Mouse (Mus musculus) thymus, postnatal 25 days (tissue): ENCODE measurements around the gene Rpa2.
A peak's percentile ranks its signal among the peaks of the same experiment; 100 is the strongest.
"Not testable (repeated sequence)": the region's sequence is repeated elsewhere in the genome, so short reads cannot be mapped to it uniquely, and the experiment has no call there.

ENCODE experiments used
- DNase-seq: peaks from one replicate; pipeline ENCODE4 v3.0.0; 2022

Gene Rpa2

DNA sequence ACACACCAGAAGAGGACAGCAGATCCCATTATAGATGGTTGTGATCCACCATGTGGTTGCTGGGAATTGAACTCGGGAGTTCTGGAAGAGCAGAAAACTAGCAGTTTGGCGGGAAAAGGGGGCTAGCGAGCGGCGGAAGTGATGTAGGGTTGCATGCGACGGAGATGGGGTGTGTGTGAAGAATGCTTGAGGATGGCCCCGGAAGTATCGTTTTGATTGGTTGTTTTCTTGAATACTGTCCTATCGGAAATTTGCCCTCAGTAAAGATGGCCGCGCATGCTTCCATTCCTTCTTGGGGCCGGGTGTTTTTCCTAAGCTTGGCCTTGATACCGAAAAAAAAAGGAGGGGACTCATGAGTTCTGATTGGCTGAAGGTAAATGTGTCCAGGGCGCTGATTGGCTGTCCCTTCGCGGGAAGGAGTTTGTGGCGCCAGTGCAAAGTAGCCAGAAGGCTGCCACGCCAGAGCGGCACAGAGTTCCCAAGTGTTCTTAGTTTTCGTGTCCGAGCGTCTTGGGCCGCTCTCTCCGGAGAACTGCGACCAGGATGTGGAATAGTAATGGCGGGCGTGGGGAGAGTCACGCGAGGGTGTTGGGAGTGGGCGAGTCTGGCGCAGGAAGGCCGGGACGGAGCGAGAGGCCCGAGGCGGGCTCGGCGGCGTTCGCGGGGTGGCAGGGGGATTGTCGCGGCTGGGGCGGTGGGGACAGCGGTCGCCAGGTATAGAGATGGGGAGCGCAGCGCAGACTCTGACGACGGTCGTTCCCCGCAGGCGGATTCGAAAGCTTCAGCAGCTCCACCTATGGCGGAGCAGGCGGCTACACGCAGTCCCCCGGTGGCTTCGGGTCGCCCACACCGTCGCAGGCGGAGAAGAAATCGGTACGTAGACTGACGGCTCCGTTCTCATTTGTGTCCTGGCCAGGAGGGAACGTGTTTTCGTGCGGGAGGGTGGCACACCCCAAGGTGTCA, at the start of gene Rpa2:
TSS of gene Rpa2 (plus strand) at position 419 of the 963 bp plus-strand sequence.
- DNase-seq: peak; percentile 98

DNA sequence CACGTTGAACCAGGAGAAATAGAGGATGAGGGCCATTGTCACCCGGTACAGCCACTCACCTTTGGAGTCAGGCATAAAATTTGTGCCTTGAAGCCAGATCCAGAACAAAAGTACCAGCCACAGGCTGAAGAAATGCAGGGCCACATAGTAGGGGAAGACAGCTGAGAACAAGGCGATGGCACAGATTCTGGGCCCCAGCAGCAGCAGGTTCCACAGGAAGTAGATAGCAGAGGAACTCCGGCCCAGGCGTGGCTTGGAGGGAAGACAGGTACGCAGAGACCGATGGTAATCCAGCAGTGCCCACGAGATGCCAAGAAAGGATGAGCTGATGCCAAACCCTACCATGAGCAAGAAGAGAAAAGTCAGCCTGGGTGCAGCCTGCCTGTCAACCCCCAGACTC, 39.9 kb upstream of the Rpa2 start:
- no peak for DNase-seq

DNA sequence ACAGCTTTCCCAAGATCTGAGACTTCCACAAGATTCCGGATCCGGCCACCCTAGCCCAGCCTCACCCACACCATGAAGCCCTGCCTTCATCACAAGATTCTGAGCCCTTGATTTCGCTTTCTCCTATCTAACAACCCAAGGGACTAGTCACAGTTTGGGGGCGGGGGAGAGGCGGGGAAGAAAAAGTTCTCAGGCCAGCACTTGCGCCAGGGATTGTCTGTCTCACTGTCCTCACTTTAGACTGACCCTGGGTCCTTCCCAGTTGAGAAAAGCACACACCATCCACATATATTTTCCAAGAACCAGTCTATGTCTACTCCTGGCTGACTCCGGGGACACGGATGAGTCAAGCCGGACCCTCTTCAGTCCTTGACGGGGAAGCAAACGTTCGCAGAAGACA, 36.5 kb upstream of the Rpa2 start:
- no peak for DNase-seq

DNA sequence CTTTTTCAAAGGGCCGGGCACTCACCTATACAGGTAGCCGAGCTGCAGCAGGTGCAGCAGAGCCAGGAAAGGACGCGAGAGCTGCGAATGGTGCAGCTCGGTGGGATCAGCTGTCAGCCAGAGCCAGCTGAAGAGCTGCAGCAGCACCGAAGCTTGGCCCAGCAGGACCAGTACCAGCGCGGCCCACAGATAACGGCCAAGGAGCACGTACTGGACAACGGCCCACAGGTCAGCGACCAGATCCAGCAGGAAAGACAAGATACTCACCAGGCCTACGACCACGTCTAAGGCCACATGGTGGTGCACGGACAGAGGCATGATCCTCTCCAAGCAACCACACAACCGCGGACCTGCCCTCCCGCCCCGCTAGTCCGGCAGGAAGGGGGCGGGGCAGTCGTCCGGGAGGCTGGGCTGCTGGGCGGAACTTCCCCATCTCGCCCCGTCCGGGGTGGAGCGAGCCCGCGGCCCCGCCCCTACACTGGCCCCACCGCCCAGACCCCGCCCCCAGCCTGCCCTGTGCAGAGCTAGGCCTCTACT, 35.9 kb upstream of the Rpa2 start, which contains the start of gene Xkr8:
TSS of gene Xkr8 (minus strand) at position 399 of the 537 bp plus-strand sequence.
- DNase-seq: peak; percentile 89

DNA sequence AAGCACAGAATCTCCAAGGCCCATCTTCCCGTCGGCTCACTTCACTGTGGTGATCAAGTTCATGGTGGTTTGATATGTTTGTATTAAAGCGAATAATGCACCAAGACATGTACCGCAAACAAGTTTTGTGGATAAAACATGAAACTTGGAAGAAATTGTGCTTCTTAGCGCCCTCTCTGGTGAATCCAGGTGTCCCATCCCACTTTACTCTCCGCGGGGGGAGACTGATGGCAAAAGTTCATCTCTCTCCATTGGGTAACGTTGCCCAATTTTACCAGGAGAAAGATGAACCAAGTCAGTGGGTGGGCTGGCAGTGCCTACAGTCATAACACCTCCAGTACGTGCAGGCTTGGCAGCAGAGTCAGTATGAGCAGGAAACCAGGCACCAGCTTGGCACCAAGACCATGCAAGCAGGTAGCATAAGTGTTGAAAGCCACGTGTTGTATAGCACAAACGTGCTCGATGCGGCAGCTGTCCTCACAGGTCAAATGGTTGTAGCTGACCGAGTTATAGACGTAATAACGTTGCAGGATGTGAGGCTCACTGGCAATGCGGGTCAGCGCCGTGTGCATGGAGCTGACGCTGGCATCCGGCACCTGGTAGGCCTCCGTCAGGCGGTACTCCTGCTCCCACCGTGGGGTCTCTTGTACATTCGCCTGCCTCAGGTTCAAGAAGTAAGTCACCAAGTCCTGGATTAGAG, 34.9 kb upstream of the Rpa2 start:
- DNase-seq: no peak

DNA sequence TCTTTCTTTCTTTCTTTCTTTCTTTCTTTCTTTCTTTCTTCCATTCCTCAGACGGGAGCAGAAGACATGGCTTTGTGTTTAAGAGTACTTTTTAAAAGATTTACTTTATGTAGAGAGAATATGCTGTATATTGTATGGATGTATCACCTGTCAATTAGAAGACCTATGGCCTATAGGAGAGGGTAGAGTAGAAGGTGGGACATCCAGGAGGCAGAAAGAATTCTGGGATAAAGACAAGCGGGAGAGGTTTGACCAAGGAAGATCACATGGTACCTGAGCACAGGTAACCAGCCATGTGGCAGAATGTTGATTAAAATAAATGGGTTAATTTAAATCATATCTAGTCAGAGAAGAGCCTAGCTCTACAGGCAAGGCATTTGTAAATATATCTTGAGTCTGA, 33.4 kb upstream of the Rpa2 start:
- DNase-seq: no peak

DNA sequence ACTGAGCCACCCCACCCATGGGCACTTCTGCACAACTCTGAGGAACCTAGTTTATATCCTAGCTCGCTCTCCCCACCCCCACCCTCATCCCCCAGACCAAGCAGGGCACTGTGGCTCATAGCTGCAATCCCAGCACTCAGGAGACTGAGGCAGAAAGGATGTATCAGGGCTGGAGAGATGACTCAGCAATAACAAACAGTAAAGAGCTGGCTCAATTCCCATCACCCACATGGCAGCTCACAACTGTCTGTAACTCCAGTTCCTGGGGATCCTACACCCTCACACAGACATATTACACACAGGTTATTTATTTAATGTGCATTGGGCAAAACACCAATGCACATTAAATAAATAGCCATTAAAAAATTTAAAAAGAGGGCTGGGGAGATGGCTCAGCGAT, 32.7 kb upstream of the Rpa2 start:
- no peak for DNase-seq

DNA sequence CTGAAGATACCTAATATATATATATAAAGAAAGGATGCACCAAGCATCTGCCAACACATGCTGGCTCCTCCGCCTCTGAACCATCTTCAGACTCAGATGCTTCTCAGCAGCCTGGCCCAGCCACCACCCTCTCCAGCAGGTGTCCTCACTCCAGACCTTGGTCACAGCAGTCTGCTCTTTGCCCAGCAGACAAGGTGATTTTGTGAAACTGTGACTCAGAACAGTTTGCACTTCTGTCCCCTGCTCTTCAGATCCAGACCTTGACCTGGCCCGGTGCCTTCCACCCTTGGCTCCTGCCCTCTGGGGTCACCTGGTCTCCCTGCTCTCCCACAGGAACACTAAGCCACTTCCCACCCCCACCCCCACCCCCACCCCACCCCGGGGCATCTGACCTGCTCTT, 32.2 kb upstream of the Rpa2 start:
- DNase-seq: no peak

DNA sequence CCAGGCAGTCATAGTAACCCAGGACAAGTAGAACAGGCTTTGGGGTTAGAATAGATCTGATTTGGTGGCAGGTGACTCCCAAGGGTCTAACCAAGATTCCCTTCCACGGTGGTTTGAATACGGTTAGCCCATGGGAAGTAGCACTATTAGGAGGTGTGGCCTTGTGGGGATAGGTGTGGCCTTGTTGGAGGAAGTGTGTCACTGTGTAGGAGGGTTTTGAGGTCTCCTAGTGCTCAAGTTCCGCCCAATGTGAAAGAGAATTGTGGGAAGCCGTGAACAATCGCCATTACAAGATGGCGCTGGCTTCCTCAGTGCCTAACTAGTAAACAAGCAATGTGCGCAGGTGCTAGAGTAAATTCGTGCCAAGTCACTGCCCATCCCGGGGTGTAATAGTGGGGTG, 31.0 kb upstream of the Rpa2 start:
- DNase-seq: not testable (repeated sequence)

DNA sequence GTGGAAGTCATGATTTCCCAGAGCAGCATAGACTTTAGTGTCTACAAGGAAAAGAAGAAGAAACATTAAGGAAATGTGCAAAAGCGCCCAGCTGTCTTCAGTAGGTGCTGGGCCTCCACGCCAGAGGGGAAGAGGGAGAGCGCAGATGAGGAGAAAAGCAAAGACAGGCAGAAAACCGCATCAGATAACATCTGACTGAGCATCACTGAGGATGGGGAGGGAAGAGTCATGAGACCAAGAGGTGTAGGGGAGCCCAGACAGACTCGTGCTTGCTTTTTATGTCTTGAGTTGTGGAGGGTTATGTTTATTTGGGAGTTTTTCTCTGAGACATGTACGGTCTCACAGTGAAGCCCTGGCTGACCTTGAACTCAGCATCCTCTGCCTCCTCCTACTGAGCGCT, 26.6 kb upstream of the Rpa2 start:
- no peak for DNase-seq

DNA sequence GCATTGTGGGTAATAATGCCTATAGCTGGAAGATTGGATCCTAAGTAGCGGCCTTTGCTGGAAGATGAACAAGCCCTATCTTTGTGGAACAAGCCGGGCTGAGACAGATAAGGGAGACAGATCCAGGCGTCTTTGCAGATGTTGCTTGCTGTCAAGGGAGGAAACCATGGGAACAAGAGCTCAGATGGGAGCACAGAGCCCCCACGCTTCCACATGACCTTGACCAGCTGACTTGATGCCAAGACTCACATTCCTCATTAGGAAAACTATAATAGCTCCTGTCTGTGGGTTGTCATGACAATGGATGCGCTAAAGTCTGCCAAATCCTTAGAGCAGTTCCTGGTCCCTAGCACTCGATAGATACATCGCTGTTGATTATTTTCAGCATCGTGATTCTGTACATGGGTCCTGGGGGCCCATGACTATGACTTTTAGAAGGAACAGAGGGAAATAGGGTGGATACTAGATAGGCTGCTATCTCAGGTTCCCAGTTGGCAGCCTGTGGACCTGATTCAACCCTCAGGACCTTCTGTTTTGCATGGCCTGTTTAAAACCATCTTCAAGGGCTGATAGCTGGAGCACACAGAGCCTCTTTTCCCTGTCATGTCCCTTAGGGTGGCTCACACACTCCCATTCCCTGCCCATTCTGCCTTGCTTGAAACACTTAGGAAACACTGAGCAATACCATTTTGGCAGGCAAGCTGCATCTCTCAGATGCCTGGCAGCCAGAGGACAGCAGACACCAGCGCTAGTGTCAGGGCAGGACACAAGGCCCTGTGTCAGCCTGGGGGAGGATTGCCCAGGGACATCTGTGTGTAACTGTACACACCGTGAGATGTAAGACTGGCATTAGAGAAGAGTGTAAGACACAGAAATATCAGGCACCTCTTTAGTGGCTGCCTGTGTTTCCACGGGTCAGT, 23.9 kb upstream of the Rpa2 start:
- no peak for DNase-seq

DNA sequence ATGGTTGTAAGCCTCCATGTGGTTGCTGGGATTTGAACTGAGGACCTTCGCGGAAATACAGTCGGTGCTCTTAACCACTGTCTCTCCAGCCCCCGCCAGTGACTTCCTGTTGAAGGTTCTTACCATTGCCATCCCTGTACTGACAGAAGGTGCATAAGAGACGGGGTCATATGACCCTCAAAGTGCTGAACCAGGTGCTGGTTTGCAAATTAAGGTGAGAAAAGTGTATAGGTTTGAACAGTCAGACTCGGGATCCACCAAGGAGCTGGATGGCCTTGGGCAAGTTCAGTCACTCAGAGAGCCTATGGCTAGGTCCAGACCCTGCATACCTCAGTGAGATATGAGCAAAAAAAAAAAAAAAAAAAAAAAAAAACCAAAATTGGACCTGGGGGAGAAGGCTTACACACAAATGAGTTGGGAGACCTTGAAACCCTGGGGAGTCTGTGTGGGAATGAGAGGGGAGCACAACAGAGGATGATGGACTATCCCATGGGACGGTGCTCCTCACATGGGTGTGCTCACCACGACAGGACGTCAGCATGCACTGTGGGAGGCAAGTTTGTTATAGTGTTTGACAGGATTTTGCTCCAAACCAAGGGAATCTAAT, 21.1 kb upstream of the Rpa2 start:
- DNase-seq: no peak

DNA sequence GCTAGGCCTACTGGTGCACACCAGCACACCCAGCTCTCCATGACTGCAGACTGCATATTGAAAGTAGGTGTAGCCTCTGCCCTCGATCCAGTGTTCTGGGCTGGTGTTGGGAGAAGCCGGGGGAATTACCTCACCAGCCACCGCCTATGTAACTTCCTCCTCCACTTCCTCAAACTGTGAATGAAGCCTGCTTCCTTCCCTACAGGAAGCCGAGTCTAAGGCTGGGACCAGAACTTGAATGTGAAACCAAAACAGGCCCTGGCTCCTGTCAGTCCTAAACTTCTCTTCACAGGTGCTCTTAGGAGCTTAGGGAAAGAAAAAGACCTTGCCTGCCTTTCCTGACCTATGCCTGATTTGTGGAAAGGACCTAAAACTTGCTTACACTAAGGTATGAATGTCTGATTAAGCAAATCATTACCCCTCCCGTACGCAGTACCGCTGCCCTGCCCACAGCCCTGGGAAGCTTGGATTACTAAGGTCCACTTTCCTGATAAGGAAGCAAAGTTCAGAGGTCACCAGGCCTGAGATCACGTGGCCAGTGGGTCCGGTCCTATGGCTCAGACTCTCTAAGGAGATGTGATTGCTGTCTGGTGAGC, 20.4 kb upstream of the Rpa2 start:
- DNase-seq: peak; percentile 40

DNA sequence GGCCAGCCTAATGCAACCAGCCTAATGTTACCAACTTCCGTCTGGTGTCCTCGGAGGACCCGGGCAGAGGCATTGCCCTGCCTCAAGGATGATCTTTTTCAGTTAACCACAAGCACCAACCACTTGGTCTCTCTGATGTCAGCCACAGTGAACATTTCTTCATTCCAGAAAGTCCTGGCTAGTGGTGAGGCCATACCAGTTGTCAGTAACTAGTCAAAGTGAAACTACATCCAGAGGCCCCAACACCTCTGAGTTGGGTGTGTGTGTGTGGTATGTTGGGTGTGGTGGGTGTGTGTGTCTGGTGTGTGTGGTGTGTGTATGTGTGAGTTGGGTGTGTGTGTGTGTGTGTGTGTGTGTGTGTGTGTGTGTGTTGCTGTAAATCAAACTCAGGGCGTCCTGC, 19.4 kb upstream of the Rpa2 start:
- DNase-seq: no peak

DNA sequence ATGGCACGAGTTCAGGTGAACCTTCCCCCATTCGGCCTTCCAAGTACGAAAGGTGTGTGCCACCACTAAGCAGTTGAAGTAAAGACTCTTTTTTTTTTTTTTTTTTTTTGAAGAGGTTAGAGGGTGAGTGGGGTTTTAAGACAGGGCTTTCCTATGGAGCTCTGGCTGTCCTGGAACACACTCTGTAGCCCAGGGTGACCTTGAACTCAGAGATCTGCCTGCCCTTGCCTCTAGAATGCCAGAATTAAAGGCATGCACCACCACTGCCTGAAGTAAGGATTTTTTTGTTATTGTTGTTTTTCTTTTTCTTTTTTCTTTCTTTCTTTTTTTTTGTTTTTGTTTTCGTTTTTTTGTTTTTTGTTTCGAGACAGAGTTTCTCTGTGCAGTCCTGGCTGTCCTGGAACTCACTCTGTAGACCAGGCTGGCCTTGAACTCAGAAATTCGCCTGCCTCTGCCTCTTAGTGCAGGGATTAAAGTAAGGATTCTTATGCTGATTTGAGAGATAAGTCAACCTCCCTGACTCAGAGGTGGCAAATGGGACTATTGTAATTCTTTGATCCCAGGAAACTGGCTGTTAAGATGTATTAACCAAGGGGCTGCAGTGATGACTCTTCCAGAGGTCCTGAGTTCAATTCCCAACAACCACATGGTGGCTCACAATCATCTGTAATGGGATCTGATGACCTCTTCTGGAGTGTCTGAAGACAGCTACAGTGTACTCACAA, 18.7 kb upstream of the Rpa2 start:
- no peak for DNase-seq

DNA sequence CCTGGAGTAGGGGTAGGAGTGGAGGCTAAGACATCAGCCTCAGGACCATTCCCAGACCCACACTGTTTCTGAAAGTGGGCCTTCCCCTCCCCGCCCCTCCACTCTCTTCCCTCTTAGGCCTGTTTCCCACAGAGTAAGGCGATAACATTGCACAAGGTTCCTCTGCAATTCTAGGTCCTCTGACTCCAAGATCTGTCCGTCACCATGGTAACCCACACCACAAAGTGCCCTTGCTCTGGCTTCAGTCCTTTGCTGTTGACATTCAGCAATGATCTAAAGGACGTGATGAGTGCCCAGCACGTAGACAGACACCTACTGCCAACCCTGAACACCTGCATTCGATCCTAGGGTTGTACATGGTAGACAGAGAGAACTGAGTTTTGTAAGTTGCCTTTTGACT, 15.1 kb upstream of the Rpa2 start:
- DNase-seq: no peak

DNA sequence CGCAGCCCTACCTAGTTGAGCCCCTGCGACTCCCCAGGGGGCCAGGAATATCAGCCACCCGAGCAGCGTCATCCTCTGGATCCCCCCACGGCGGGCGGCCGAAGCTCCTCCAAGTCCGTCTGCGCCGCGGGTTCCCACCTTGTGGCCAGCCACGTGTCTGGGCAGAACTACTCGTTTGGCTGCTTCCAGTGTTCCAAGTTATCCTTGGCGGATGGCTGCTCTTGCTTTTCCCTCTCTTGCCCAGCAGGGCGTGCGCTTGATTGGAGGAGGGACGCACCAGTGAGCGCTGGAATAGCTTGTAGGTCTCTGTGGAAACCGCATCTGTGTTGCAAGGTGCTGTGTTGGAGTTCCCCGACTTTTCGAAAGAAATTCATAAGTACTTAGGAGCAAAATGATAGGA, 11.2 kb upstream of the Rpa2 start, which contains the start of gene Smpdl3b:
TSS of gene Smpdl3b (minus strand) at position 279 of the 400 bp plus-strand sequence.
- peak; percentile 30 for DNase-seq

DNA sequence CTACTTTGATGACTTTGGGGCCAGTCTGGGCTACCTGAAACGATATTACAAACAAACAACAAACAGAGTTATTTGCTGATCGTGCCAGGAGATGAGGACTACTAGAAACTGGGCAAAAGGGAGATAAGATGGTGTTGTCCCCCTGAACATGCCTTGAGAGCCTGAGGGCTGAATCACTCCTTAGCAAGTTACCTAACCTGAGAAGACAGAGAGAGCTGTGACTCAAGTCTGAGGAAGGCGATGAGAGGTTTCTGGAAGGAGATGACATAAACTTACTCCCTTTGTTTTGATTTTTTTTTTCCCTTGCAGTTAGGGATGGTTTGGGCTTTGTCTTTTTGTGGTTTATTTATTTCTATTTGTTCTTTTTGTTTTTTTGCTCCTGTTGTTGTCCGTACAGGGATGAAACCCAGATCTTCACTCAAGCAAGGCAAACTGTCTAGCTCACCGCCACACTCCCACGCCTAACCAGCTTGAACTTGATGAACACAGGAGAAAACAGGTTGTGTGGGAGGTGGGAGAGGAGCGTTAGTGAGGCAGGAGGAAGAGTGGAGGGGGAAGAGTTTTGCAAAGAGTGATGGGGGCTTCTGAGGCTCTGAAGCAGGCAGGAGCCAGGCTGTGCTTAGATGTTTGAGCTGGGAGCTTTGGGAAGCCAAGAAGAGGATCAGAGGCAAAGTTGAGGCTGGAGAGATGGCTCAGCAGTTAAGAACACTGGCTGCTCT, 10.3 kb upstream of the Rpa2 start:
- no peak for DNase-seq

DNA sequence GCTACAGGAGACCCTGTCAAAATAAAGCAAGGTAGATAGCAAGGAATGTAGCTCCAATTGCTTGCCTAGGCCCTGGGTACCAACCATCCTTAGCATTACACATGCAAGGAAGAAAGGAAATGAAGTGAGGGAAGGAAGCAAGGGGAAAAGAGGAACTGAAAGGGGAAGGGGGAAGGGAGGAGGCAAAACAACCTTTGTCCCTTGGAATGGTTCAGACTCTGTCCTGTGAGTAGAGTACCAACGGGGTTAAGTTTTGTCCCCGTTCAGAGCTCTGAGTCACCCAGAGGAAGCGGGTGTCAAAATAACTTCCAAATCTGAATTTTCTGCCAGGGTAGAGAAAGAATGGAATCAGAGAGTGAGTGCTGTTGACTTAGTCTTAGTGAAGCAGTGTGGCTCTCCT, 7.8 kb upstream of the Rpa2 start:
- no peak for DNase-seq

DNA sequence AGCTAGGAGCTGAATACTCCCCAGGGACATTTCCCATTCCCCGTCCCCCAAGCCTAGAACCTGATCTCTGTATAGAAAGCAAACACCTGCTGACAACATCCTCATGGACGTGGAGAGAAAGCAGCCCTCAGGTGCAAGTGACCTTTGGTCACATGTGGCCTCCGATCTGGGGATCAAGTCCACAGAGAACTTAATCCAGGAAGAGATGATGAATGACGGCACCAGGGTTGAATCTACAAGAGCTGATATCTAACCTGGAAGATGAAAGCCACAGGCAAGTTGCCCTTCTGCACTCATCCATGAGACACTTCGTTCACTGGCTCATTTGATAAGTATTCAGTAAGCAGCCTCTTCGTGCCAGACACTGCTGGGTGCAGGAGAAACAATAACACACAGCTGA, 5.5 kb upstream of the Rpa2 start:
- no peak for DNase-seq
